Mouse (Mus musculus): ENCODE measurements around the gene Tsfm. TPM values are rescaled to one million over a fixed set of nuclear protein-coding genes. Genes with fewer than 3 reads are reported as not detected.
A peak's percentile ranks its signal among the peaks of the same experiment; 100 is the strongest.

Tsfm gene
- 19.8 and 35.4 TPM in 2 replicates for polyA plus RNA-seq (2012; ENCODE audit: insufficient read depth, low replicate concordance)

DNA sequence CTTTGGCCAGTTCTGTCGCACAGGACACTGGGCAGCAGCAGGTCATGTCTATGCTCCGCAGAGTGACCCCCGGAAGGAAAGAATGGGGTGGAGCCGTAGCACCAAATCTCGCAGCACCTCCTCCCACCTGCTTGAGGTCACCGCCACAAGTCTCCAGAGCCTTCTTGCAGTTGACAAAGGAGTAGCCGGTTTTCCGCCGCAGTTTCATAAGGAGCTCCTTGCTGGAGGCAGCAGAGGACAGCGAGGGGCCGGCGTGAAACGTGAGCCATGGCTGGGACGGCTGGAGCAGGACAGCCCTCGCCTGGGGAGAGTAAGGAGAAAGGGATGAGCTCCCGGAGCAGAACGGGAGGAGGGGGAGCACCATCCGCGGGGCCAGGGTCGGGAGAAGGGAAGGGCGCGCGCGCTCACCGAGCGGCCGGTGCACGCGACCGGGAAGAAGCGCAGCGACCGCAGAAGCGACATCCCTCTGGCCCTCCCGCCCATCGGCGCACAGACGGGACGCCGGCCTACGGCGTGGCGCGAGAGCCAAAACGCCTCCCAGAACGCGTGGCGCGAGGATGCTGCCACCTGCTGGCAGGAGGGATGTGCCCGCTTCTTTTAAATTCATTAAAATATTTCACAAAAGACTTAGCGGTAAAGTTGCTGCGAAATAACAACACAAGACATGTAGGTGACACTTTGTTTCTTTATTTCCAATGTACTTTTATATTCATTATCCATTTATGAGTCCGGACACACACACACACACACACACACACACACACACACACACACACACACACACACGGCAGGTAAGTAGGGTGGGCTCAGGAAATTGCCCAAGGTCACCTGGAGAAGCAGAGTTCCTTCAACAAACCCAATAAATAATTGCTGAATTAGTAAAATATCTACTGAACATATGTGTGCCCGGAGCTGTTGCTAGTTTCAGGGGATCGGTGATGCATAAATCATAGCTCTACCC is at the start of gene Tsfm:
Gene Tsfm, minus strand, starts transcription at position 505 of the 961 bp plus-strand sequence.
- H3K27me3 ChIP-seq (replicated peaks) = no peaks in the 10 kb centered on the region
- TF ChIP-seq GATA1 (IDR thresholded peaks at IDR 0.05; ENCODE audit: borderline replicate concordance, low read length) (no peak), FLI1 (IDR thresholded peaks at IDR 0.05; ENCODE audit: low read length) (no peak)
- H3K9me3 ChIP-seq = no peaks in the 10 kb centered on the region
- H3K36me3 ChIP-seq (replicated peaks; ENCODE audit: low read length) = peaks cover 37% of the 10 kb centered on the region
- H3K4me1 ChIP-seq = peaks cover 16% of the 10 kb centered on the region; the same call in 1 of the 2 replicates
- H3K4me3 ChIP-seq (replicated peaks) = peak within 1 kb of the TSS; percentile 97

DNA sequence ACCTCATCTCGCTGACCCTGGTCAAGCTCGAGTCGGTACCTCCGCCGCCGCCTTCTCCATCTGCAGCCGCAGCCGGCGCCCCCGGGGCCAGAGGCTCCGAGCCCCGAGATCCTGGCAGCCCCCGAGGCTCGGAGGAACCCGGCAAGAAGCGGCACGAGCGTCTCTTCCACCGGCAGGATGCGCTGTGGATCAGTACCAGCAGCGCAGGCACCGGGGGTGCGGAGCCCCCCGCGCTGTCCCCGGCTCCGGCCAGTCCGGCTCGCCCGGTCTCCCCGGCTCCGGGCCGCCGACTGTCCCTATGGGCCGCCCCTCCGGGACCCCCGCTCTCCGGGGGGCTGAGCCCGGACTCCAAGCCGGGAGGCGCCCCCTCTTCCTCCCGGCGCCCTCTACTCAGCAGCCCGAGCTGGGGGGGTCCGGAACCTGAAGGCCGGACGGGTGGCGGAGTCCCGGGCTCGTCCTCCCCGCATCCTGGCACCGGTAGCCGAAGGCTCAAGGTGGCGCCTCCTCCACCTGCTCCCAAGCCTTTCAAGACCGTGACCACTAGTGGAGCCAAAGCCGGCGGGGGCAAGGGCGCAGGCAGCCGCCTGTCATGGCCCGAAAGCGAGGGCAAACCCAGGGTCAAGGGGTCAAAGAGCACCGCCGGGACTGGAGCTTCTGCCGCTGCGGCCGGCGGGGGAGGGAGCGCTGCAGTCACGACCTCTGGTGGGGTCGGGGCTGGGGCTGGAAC is 49.2 kb upstream of the Tsfm start:
- Histone ChIP-seq H3K9me3 (peaks cover 6% of the 10 kb centered on the region; the same call in 1 of the 2 replicates), H3K27me3 (replicated peaks) (no peaks in the 10 kb centered on the region), H3K36me3 (replicated peaks; ENCODE audit: low read length) (peaks cover 72% of the 10 kb centered on the region), H3K4me3 (replicated peaks) (no peak overlapping the region), H3K4me1 (peaks cover 50% of the 10 kb centered on the region)
- TF ChIP-seq FLI1 (IDR thresholded peaks at IDR 0.05; ENCODE audit: low read length) = no peak
- TF ChIP-seq GATA1 (IDR thresholded peaks at IDR 0.05; ENCODE audit: borderline replicate concordance, low read length) = no peak

DNA sequence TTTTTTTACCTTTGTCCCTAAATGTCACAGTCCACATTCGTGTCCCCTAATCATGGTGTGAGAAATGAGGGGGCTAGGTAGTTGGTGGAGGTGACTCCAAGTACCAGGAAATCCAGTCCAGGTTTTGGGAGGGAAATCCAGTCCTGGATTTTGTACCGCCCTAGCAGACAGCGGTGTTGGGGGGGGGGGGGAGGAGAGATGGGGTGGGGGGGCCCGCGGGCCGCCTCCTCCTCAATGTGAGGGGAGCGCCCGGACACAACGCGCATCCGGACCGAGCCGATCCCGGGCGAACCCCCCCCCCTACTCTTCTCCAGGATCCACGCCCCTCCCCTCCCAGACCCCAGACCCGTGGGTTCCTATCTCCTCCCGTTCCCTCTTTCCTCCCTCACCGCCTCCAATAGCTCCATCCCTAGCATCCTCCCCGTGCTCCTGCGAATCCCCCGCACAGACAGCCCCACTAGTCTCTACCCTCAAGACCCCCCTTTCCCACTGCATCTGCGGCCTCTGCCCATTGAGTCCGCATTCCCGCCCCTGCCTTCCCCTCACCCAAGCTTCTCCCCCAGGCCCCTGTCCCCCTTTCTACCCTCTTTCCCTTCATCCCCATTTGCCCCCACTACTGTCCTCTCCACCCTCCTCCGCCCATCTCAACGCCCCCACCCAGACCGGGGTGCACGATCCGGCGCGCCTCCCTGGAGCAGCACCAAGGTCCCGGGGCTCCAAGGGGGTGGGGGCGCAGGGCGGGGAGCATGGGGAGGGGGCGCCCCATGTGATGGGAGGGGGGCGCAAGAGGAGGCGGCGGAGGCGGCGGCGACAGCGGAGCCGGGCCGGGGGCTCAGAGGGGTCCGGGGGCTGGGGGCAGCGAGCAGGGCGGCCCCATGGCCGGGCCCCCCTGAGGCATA is 48.3 kb upstream of the Tsfm start:
- peaks cover 6% of the 10 kb centered on the region; the same call in 1 of the 2 replicates for H3K9me3 ChIP-seq
- H3K27me3 ChIP-seq (replicated peaks) = no peaks in the 10 kb centered on the region
- no peak for TF ChIP-seq GATA1 (IDR thresholded peaks at IDR 0.05; ENCODE audit: borderline replicate concordance, low read length)
- TF ChIP-seq FLI1 (IDR thresholded peaks at IDR 0.05; ENCODE audit: low read length) = no peak
- H3K4me3 ChIP-seq (replicated peaks) = no peak overlapping the region
- H3K36me3 ChIP-seq (replicated peaks; ENCODE audit: low read length) = peaks cover 63% of the 10 kb centered on the region
- H3K4me1 ChIP-seq = peaks cover 51% of the 10 kb centered on the region

DNA sequence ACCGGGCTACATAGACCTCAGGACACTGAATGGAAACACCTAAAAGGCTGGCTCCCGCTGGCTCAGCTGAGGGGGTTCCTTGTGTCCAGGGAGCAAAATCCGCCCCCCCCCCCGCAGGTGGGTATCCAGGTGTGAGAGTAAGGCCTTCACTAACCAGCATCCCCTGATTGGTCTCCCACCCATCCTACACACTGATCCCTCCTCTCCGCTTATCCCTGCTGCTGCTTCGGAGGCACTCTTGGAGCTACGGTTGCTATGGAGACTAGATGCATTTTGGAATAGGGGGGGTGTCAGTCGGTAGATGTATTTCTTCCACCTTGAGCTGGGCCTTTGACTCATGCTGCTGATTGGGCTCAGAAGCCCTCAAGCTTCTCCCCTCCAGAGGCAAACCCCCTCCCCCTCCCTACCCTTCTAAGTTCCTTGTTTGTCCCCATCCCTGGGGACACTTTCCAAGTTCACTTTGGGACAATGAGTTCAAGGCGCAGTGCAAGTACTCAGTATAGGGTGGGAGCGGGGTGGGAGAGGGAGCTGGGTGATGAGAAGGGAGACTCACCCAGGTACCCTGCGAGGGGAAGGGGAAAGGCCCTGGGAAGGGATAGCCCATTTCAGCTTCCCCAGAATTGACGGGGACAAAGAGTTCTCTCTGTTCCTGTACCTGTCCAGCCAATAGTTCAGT is 47.5 kb upstream of the Tsfm start:
- no peaks in the 10 kb centered on the region for H3K27me3 ChIP-seq (replicated peaks)
- no peak overlapping the region for H3K4me3 ChIP-seq (replicated peaks)

DNA sequence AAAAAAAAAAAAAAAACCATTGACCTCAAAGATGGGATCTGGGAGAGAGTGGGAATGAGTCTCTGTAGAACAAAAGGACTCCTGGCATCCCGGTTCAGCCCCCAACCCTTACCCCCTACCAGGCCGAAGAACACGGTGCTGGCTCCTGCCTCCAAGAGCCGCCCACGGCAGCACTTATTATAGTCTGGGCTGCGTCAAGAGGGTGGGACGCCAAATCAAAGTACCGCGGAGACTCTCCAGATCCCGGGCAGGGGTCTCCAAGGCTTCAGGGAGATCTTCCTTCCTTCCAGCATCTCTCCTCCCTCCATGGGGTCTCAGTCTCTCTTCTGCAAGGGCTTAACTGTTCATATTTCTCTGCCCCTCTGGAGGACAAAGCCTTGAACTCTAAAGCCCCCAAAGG is 46.9 kb upstream of the Tsfm start:
- no peak for TF ChIP-seq GATA1 (IDR thresholded peaks at IDR 0.05; ENCODE audit: borderline replicate concordance, low read length)
- TF ChIP-seq FLI1 (IDR thresholded peaks at IDR 0.05; ENCODE audit: low read length) = no peak
- H3K27me3 ChIP-seq (replicated peaks) = no peaks in the 10 kb centered on the region
- H3K9me3 ChIP-seq = peaks cover 6% of the 10 kb centered on the region; the same call in 1 of the 2 replicates
- no peak overlapping the region for H3K4me3 ChIP-seq (replicated peaks)
- H3K4me1 ChIP-seq = peaks cover 38% of the 10 kb centered on the region
- H3K36me3 ChIP-seq (replicated peaks; ENCODE audit: low read length) = peaks cover 49% of the 10 kb centered on the region

More for the DNA sequence above, 47.5 kb upstream of the Tsfm start:
- Histone ChIP-seq H3K9me3 (peaks cover 6% of the 10 kb centered on the region; the same call in 1 of the 2 replicates), H3K4me1 (peaks cover 44% of the 10 kb centered on the region), H3K36me3 (replicated peaks; ENCODE audit: low read length) (peaks cover 55% of the 10 kb centered on the region)
- TF ChIP-seq GATA1 (IDR thresholded peaks at IDR 0.05; ENCODE audit: borderline replicate concordance, low read length) (no peak), FLI1 (IDR thresholded peaks at IDR 0.05; ENCODE audit: low read length) (no peak)

DNA sequence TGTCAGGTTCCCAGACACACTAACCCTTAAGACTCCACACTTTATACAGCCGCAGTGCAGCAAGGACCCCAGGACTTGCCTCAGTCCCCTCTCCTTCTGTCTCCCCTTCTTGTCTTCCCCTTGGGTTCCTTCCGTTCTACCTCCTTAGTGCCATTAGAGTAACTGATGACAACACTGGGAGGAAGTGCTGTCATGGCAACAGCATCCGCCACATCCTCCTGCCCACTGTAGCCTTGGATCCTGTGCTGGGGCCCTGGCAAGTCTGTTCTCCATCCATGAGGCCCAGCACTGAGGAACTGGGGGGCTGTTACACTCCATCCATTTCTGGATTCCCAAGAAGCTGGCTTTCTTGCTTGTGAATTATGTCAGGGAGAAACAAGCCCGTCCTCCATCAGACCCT is 45.4 kb upstream of the Tsfm start:
- TF ChIP-seq FLI1 (IDR thresholded peaks at IDR 0.05; ENCODE audit: low read length) (no peak), GATA1 (IDR thresholded peaks at IDR 0.05; ENCODE audit: borderline replicate concordance, low read length) (no peak)

DNA sequence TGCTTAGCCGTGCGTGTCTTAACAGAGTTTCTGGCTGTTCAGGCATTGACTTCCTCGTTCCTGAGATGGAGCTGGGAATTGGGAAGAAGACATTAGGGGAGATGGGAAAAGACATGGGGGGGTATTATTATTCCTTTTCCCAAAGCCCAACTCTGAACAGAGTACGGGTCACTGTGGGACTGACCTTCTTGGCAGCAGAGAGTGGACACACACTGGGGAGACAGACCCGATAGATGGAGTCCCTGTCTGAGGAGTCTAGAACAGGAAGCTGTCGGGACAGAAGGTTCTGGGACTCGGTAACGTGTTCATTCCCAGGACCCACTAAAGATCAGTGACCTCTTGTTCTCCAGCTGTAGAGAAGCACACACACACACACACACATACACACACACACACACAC is 45.0 kb upstream of the Tsfm start:
- H3K9me3 ChIP-seq = peaks cover 2% of the 10 kb centered on the region; the same call in 1 of the 2 replicates
- H3K4me3 ChIP-seq (replicated peaks) = peak overlapping the region; percentile 95
- peaks cover 30% of the 10 kb centered on the region for H3K36me3 ChIP-seq (replicated peaks; ENCODE audit: low read length)
- no peaks in the 10 kb centered on the region for H3K27me3 ChIP-seq (replicated peaks)
- H3K4me1 ChIP-seq = peaks cover 47% of the 10 kb centered on the region
- TF ChIP-seq FLI1 (IDR thresholded peaks at IDR 0.05; ENCODE audit: low read length) (no peak), GATA1 (IDR thresholded peaks at IDR 0.05; ENCODE audit: borderline replicate concordance, low read length) (no peak)

More for the DNA sequence above, 45.4 kb upstream of the Tsfm start:
- H3K9me3 ChIP-seq = peaks cover 6% of the 10 kb centered on the region; the same call in 1 of the 2 replicates
- peak overlapping the region; percentile 95 for H3K4me3 ChIP-seq (replicated peaks)
- H3K27me3 ChIP-seq (replicated peaks) = no peaks in the 10 kb centered on the region
- peaks cover 43% of the 10 kb centered on the region for H3K4me1 ChIP-seq
- H3K36me3 ChIP-seq (replicated peaks; ENCODE audit: low read length) = peaks cover 35% of the 10 kb centered on the region

DNA sequence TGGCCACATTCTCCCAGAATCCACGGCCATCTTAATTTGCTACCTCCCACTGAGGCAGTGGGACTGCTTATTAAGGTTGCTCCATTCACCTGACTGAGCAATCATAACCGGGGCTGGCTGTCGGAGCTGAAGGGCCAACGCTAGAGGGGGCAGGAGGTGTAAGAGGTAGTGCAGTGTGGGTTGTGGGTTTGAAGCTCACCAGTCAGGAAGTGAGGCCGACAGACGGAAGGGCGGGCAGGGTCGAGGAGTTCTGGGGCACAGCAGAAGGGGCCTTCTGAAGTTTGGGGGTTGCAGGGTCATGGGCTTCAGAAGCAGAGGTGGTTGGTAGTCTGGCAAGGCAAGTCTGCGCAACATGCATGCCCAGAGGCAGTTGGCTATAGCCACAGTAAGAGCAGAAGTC is 44.4 kb upstream of the Tsfm start, which contains the start of gene Agap2:
Gene Agap2, plus strand, starts transcription at position 205 of the 400 bp plus-strand sequence.
- TF ChIP-seq GATA1 (IDR thresholded peaks at IDR 0.05; ENCODE audit: borderline replicate concordance, low read length) = no peak
- no peak for TF ChIP-seq FLI1 (IDR thresholded peaks at IDR 0.05; ENCODE audit: low read length)
- H3K27me3 ChIP-seq (replicated peaks) = no peaks in the 10 kb centered on the region
- peaks cover 49% of the 10 kb centered on the region for H3K4me1 ChIP-seq
- H3K36me3 ChIP-seq (replicated peaks; ENCODE audit: low read length) = peaks cover 25% of the 10 kb centered on the region
- peak within 1 kb of the TSS; percentile 95 for H3K4me3 ChIP-seq (replicated peaks)
- H3K9me3 ChIP-seq = no peaks in the 10 kb centered on the region

All from megakaryocyte, embryonic 14.5 days (primary cell).